Mouse (Mus musculus) embryonic fibroblast, embryonic 13.5 days (primary cell): Measurements from ENCODE around the gene Lrrfip1. TPM values are rescaled to one million over a fixed set of nuclear protein-coding genes. Genes with fewer than 3 reads are reported as not detected.
A peak's percentile ranks its signal among the peaks of the same experiment; 100 is the strongest.

Source experiments
- H3K27ac ChIP-seq: 2 replicates; pipeline ENCODE4 v1.5.1; 2012; ENCODE audit warnings: low read length, control low read depth, inconsistent platforms; ENCODE audit not compliant: insufficient read depth
- H3K4me1 ChIP-seq: 2 replicates; pipeline ENCODE4 v1.6.1; 2011; ENCODE audit warnings: low read length; ENCODE audit not compliant: control insufficient read depth, insufficient read depth
- H3K4me3 ChIP-seq: 2 replicates; pipeline ENCODE4 v1.5.1; 2011; ENCODE audit warnings: mild to moderate bottlenecking, control low read depth, low read length; ENCODE audit not compliant: insufficient read depth
- CTCF ChIP-seq: IDR thresholded peaks from 2 replicates; pipeline ENCODE4 v1.5.1; 2011; ENCODE audit warnings: mild to moderate bottlenecking, control low read depth, low read length, moderate library complexity, borderline replicate concordance; ENCODE audit not compliant: insufficient read depth
- POLR2A ChIP-seq: IDR thresholded peaks from 2 replicates; pipeline ENCODE4 v1.6.1; 2011; ENCODE audit warnings: low read depth, mild to moderate bottlenecking, control low read depth, low read length, moderate library complexity
- polyA plus RNA-seq: library from polyadenylated mRNA; stranded (reverse); fragments of >200 nt; gene quantifications from 2 replicates; pipeline ENCODE4 v1.2.4, GENCODE M21; 2011; ENCODE audit warnings: low read depth; ENCODE audit not compliant: missing spikeins, insufficient read length

Gene Lrrfip1
- polyA plus RNA-seq, 1 experiment: 109 TPM

DNA sequence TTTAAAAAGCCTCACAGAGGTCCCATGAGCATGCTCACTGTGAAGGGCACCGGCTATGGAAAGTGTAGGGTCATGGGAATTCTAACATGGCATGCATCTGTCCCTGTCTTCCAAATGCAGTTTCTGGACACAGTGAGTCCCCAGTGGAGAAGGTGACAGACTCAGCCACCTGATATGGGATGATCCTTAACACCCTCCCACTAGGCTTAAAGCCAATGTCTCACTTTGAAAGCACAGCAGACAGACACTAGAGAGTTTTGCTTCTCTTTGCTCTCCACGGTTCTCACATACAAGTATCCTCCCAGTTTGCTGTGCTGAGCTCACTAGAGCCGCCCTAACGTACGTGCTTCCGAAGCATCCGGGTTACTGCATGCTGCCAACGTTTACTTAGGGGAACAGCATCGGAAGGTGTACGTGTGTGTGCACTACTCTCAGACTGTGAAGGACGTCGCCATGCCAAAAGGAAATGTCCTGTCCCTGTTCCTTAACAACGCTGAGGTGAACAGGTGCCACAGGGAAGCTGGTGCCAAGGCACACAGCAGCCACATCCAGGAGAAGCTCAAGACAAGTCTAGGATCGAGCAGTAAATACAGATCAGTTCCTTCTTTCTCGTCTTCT, 104.9 kb downstream of the Lrrfip1 start:
- Histone ChIP-seq H3K4me1 (0 out of 2 replicates have a peak, but pooled peaks cover 2% of the 10 kb centered on the region), H3K27ac (no peak overlapping the region), H3K4me3 (no peak overlapping the region)
- no peak for TF ChIP-seq POLR2A
- no peak for TF ChIP-seq CTCF

DNA sequence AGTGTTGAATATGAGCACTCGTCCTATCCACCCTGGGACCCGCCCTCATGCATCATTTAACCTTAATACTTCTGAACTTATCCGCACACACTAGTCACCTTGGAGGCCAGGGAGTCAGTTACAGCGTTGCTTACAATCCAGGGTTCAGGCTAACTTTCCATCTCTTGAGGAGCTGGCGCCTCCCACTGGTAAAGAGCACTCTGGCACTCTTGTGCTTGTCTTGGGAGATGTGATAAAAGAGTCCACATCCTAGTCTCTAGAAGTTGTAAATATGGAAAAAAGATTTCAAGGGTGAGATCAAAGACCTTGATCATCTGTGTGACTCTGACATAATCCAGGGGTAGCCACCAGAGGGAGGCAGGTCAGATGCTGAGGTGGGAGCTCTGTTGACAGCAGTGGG, 109.0 kb downstream of the Lrrfip1 start:
- Histone ChIP-seq H3K4me1 (0 out of 2 replicates have a peak, but pooled peaks cover 2% of the 10 kb centered on the region), H3K27ac (no peak overlapping the region), H3K4me3 (no peak overlapping the region)
- TF ChIP-seq POLR2A: no peak
- peak; percentile 13; the same call in 1 of the 2 replicates for TF ChIP-seq CTCF

DNA sequence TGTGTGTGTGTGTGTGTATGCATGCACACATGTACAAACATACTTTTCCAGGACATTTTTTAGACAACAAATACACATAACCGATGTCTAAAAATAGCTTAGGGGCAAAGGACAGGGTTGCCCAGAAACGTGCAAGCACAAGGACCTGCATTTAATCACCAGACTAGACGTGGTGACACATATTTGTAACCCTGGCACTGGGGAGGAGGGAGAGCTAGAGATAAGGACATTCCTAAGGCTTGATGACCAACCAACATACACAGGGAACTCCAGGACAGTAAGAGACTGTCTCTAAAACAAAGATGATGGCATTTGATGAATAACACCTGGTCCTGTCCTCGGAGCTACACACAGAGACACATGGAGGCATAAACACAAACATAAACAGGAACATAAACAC, 110.8 kb downstream of the Lrrfip1 start:
- H3K4me1 ChIP-seq: 0 out of 2 replicates have a peak, but pooled peaks cover 2% of the 10 kb centered on the region

DNA sequence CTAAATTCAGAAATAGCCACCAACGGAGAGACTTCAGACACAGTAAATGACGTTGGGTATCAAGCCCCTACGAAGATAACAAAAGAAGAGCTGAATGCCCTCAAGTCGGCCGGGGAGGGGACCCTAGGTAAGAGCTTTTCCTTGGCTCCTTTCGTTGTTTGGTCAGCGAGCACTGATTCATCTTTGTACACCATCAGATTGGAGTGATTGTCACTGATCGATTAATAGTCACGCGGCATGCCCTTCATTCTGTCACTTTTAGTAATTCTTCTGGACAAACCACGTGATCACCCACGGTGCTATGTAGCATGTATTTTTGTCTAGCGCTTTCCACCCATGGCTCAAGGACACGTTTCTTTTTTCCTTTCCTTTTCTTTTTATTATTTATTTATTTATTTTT, 113.6 kb downstream of the Lrrfip1 start:
- Histone ChIP-seq H3K4me1 (0 out of 2 replicates have a peak, but pooled peaks cover 2% of the 10 kb centered on the region), H3K4me3 (no peak overlapping the region), H3K27ac (no peak overlapping the region)
- TF ChIP-seq POLR2A (no peak), CTCF (no peak)

More for the DNA sequence above, 110.8 kb downstream of the Lrrfip1 start:
- Histone ChIP-seq H3K27ac (no peak overlapping the region), H3K4me3 (no peak overlapping the region)
- TF ChIP-seq CTCF: no peak
- no peak for TF ChIP-seq POLR2A

DNA sequence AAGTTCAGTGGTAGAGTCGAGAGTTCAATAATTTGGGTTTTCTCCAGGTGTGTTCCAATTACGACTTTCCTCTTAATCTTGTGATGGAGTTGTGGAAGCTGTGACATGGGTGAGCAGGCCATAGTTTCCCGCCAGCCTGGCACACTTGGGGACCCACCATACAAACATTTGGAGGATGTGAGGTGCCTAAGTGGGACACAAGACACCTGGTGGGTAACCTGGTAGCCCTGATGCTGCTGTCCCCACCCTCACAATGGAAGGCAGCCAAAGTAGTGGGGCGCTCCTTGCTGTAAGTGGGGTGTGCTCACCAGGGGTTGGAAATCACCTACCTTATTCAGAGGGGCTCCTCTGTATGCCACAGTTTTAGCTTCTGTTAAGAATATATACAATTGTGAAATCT, 114.1 kb downstream of the Lrrfip1 start:
- TF ChIP-seq POLR2A: no peak
- no peak for TF ChIP-seq CTCF
- no peak overlapping the region for H3K4me3 ChIP-seq
- 0 out of 2 replicates have a peak, but pooled peaks cover 2% of the 10 kb centered on the region for H3K4me1 ChIP-seq
- H3K27ac ChIP-seq: no peak overlapping the region

DNA sequence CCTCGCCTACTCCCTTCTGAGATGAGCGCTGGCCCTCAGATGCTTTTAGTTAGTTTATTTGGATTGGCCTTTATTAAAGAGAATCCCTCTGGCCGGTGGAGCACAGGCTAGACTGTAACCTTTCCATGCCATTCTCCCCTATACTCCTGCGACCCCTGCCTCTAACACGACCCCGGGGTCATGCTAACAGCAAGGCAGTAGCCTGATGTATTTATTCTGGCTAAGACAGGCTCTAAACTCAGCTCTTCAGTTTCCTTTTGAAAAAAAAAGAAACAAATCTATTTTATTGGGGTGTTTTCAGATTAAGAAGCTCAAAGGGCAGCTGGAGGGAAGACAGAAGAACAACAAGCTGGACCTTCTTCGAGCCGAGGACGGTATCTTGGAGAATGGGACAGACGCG, 123.6 kb downstream of the Lrrfip1 start:
- TF ChIP-seq POLR2A (no peak), CTCF (no peak)
- H3K27ac ChIP-seq: no peak overlapping the region
- H3K4me3 ChIP-seq: no peak overlapping the region
- no peaks in the 10 kb centered on the region for H3K4me1 ChIP-seq

DNA sequence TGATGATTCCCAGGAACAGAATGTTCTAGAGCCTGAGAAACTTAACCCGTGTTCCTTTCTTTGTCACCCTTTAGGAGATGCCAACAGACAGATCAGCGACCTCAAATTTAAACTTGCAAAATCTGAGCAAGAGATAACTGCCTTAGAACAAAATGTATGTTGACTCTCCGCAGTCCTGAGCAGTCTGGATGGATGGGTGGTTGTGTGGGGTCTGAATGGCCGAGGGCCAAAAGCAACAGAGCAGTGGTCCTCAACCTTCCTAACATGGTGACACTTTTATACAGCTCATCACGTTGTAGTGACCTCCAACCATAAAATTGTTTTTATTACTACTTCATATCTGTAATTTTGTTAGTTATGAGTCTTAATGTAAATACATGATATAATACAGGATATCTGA, 124.5 kb downstream of the Lrrfip1 start:
- Histone ChIP-seq H3K27ac (no peak overlapping the region), H3K4me1 (no peaks in the 10 kb centered on the region), H3K4me3 (no peak overlapping the region)
- no peak for TF ChIP-seq CTCF
- TF ChIP-seq POLR2A: no peak

DNA sequence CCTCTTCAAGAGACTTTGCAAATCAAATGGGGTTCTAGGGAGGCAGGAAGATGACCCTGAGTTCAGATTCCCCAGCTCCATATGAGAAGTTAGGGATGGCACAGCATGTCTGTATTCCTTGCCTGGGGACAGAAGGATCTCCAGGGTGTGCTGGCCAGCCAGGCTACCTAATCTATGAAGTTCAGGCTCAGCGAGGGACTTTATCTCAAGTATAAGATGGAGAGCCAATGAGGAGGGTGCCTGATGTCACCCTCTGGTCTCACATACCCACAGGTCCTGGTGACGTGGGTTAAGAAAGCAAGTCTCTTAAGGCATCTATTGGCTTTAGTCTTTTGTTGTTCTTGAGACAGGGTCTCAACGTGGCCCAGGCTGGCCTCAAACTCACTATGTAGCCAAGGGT, 124.9 kb downstream of the Lrrfip1 start:
- Histone ChIP-seq H3K4me3 (no peak overlapping the region), H3K4me1 (no peaks in the 10 kb centered on the region), H3K27ac (no peak overlapping the region)
- no peak for TF ChIP-seq POLR2A
- TF ChIP-seq CTCF: no peak

DNA sequence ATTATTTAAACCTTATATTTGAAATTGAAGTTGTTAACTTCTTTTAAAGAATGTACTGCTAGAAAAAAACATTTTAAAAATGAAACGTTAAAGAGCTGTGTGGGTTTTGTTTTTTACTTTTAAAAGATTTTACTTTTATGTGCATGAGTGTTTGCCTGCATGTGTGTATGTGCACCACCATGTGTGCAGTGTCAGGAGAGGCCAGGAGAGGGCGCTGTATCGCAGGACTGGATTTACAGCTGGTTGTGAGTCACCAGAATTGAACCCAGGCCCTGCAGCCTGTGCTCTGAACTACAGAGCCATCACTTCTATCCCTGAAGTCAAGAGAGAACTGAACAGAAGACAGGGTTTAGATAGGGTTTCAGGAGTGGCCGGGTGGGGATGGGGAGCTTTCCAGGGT, 130.3 kb downstream of the Lrrfip1 start:
- no peak overlapping the region for H3K4me3 ChIP-seq
- H3K27ac ChIP-seq: no peak overlapping the region
- no peak for TF ChIP-seq POLR2A
- peak; percentile 39; the same call in 1 of the 2 replicates for TF ChIP-seq CTCF
- H3K4me1 ChIP-seq: no peaks in the 10 kb centered on the region

DNA sequence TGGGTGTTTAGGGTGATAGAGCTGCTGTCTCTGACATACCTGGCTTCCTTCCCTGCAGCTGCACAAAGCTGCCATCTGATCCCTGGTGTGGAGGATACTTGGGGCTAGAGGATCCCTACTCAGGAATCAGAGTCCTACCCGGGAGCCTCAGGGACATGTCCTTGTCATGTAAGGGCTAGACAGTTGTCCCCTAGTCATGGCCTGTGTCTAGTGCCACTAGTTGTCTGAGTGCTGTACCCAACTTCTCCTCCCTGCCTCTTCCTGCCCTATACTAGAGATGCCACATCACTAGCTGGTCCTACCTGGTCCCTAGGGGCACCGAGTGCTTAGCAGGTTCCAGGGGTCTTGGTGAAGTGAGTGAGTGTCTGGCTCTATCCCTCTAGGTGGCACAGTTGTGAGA, 138.5 kb downstream of the Lrrfip1 start:
- no peak overlapping the region for H3K4me3 ChIP-seq
- no peak overlapping the region for H3K27ac ChIP-seq
- TF ChIP-seq POLR2A: no peak
- TF ChIP-seq CTCF: no peak
- no peaks in the 10 kb centered on the region for H3K4me1 ChIP-seq

DNA sequence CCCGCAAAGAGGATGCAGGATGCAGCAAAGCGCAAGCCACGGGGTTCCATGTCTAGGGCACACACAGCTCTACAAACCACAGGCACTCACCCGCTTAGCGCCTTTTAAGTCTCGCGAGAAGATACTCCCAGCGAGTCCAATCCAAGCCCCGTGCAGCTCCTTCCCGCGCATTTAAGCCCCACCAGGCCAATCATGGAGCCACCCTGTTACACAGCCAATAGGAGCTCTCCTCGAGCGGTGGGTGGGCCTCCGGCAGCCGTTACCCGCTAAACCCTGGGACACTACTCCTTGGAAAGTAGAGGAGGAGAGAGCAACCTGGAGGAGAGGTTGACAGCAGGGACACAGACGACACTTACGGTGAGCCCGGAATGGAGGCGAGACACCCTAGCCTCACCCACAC, 146.3 kb downstream of the Lrrfip1 start, which contains the start of gene Rbm44:
Gene Rbm44, plus strand, starts transcription at position 277 of the 400 bp plus-strand sequence.
- H3K27ac ChIP-seq: no peak within 1 kb of the TSS
- TF ChIP-seq POLR2A (no peak), CTCF (no peak)
- H3K4me3 ChIP-seq: no peak within 1 kb of the TSS
- H3K4me1 ChIP-seq: no peaks in the 10 kb centered on the region

DNA sequence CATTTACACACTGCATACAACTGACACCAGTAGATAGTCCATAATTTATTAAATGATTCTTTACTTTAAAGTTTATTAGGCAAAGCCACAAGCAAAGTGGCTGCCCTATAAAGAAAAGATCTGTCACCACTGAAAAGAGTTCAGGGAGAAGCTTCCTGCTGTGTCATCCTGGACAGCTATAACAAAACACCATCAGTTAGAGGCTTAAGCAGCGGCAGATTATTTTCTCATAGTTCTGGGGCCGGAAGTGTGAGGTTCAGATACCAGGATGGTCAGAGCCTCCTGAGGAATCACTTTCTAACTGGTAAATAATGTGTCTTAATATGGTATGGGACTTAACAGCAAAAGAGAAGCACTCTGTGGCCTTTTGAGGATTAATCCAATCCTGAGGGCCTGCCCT, 153.0 kb downstream of the Lrrfip1 start:
- Histone ChIP-seq H3K27ac (no peak overlapping the region), H3K4me3 (no peak overlapping the region), H3K4me1 (no peaks in the 10 kb centered on the region)
- TF ChIP-seq CTCF: no peak
- no peak for TF ChIP-seq POLR2A
